Mouse (Mus musculus): ENCODE results near the gene Pank2. TPM values are rescaled to one million over a fixed set of nuclear protein-coding genes. Genes with fewer than 3 reads are reported as not detected.
A peak's percentile ranks its signal among the peaks of the same experiment; 100 is the strongest.

Gene Pank2
- polyA plus RNA-seq, 1 experiment from 2014 or later, result 15.6 TPM

DNA sequence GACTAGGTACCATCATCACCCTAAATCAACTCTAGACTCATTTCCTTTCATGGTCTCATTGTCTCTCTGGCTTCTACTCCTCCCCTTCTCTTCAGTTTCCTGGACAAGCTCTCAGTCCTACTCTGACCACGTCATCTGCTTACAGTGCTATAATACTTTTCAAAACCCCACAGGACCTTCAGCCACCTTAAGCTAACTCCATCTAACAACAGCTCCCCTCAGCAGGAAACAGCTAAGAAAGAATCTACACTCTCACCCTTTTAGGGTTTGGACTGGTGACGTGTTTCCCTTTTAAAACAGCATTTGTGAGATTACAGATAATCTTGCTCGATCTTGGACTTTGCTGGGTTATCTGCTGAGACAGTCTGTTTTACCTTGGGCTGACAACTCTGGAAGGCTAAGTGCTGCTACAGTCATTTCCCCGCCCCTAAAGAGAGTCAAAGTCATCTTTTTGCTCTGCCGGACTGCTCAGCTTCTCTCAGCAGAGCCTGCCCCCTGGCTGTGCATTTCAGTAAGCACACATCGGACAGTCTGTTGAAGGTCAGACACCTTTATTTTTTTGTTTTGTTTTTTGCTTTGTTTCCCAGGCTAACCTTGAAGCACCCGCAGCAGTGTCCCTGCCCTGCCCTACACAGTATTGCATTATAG lies 8.5 kb upstream of the Pank2 start:
- 5% methylated on average over 7 of the region's 7 CpGs for WGBS (ENCODE audit: insufficient replicate concordance)
- no peaks in the 10 kb centered on the region; the same call in 1 of the 2 replicates for H3K36me3 ChIP-seq (ENCODE audit: control insufficient read depth, insufficient read depth)
- peak overlapping the region; percentile 69 for H3K27ac ChIP-seq (ENCODE audit: low read length)
- H3K4me1 ChIP-seq (ENCODE audit: control insufficient read depth, low read depth, low read length), result peaks cover 34% of the 10 kb centered on the region
- H3K9me3 ChIP-seq (replicated peaks; ENCODE audit: control insufficient read depth, low read length), result no peaks in the 10 kb centered on the region
- no peak overlapping the region for H3K4me3 ChIP-seq (ENCODE audit: low read depth, low read length)
- peak; percentile 93 for ATAC-seq (ENCODE audit: low read depth)
- H3K4me2 ChIP-seq (ENCODE audit: low read depth, low read length), result peak overlapping the region; percentile 44
- no peaks in the 10 kb centered on the region for H3K27me3 ChIP-seq (ENCODE audit: control insufficient read depth, insufficient read depth, low read depth, low read length)
- peak overlapping the region; percentile 40; the same call in 1 of the 2 replicates for H3K9ac ChIP-seq (ENCODE audit: low read depth, low read length)

GRCm38 (mm10) chr2:131254329-131254713 lies 8.0 kb upstream of the Pank2 start:
- 52% methylated on average over 2 of the region's 2 CpGs for WGBS (ENCODE audit: insufficient replicate concordance)
- no peaks in the 10 kb centered on the region for H3K36me3 ChIP-seq (ENCODE audit: control insufficient read depth, insufficient read depth)
- H3K27ac ChIP-seq (ENCODE audit: low read length), result peak overlapping the region; percentile 69
- H3K4me1 ChIP-seq (ENCODE audit: control insufficient read depth, low read depth, low read length), result peaks cover 36% of the 10 kb centered on the region
- H3K4me2 ChIP-seq (ENCODE audit: low read depth, low read length), result peak overlapping the region; percentile 44
- H3K27me3 ChIP-seq (ENCODE audit: control insufficient read depth, insufficient read depth, low read depth, low read length), result no peaks in the 10 kb centered on the region
- H3K9ac ChIP-seq (ENCODE audit: low read depth, low read length), result peak overlapping the region; percentile 35; the same call in 1 of the 2 replicates
- no peaks in the 10 kb centered on the region for H3K9me3 ChIP-seq (replicated peaks; ENCODE audit: control insufficient read depth, low read length)
- ATAC-seq (ENCODE audit: low read depth), result peak; percentile 9; the same call in 1 of the 2 replicates
- no peak overlapping the region for H3K4me3 ChIP-seq (ENCODE audit: low read depth, low read length)

- H3K9ac ChIP-seq (ENCODE audit: low read depth, low read length), result no peak overlapping the region
- no peak for ATAC-seq (ENCODE audit: low read depth)
- H3K27ac ChIP-seq (ENCODE audit: low read length), result no peak overlapping the region
- peaks cover 51% of the 10 kb centered on the region for H3K4me1 ChIP-seq (ENCODE audit: control insufficient read depth, low read depth, low read length)
- H3K36me3 ChIP-seq (ENCODE audit: control insufficient read depth, insufficient read depth), result no peaks in the 10 kb centered on the region
- H3K9me3 ChIP-seq (replicated peaks; ENCODE audit: control insufficient read depth, low read length), result no peaks in the 10 kb centered on the region
- H3K27me3 ChIP-seq (ENCODE audit: control insufficient read depth, insufficient read depth, low read depth, low read length), result no peaks in the 10 kb centered on the region
- H3K4me3 ChIP-seq (ENCODE audit: low read depth, low read length), result no peak overlapping the region
- no peak overlapping the region for H3K4me2 ChIP-seq (ENCODE audit: low read depth, low read length)
- 51% methylated on average over 3 of the region's 3 CpGs for WGBS (ENCODE audit: insufficient replicate concordance)
Observed at GRCm38 (mm10) chr2:131255738-131256137, 6.6 kb upstream of the Pank2 start.

GRCm38 (mm10) chr2:131258693-131259092 lies 3.6 kb upstream of the Pank2 start:
- H3K9ac ChIP-seq (ENCODE audit: low read depth, low read length), result no peak overlapping the region
- no peaks in the 10 kb centered on the region for H3K36me3 ChIP-seq (ENCODE audit: control insufficient read depth, insufficient read depth)
- no peak overlapping the region for H3K4me2 ChIP-seq (ENCODE audit: low read depth, low read length)
- no peak overlapping the region for H3K27ac ChIP-seq (ENCODE audit: low read length)
- WGBS (ENCODE audit: insufficient replicate concordance), result 62% methylated on average over 8 of the region's 8 CpGs
- peaks cover 59% of the 10 kb centered on the region for H3K4me1 ChIP-seq (ENCODE audit: control insufficient read depth, low read depth, low read length)
- no peaks in the 10 kb centered on the region for H3K9me3 ChIP-seq (replicated peaks; ENCODE audit: control insufficient read depth, low read length)
- no peak overlapping the region for H3K4me3 ChIP-seq (ENCODE audit: low read depth, low read length)
- no peaks in the 10 kb centered on the region for H3K27me3 ChIP-seq (ENCODE audit: control insufficient read depth, insufficient read depth, low read depth, low read length)
- no peak for ATAC-seq (ENCODE audit: low read depth)

- 30% methylated on average over 9 of the region's 9 CpGs for WGBS (ENCODE audit: insufficient replicate concordance)
- peak overlapping the region; percentile 34 for H3K4me3 ChIP-seq (ENCODE audit: low read depth, low read length)
Observed at GRCm38 (mm10) chr2:131260544-131261307, 1.6 kb upstream of the Pank2 start.

GRCm38 (mm10) chr2:131261481-131262212 lies 648 bp upstream of the Pank2 start:
- Histone ChIP-seq H3K4me2 (ENCODE audit: low read depth, low read length) (peak overlapping the region; percentile 89), H3K9me3 (replicated peaks; ENCODE audit: control insufficient read depth, low read length) (no peaks in the 10 kb centered on the region), H3K9ac (ENCODE audit: low read depth, low read length) (peak overlapping the region; percentile 91), H3K4me3 (ENCODE audit: low read depth, low read length) (peak overlapping the region; percentile 62), H3K27ac (ENCODE audit: low read length) (peak overlapping the region; percentile 96), H3K4me1 (ENCODE audit: control insufficient read depth, low read depth, low read length) (peaks cover 56% of the 10 kb centered on the region), H3K36me3 (ENCODE audit: control insufficient read depth, insufficient read depth) (0 out of 2 replicates have a peak, but pooled peaks cover 2% of the 10 kb centered on the region), H3K27me3 (ENCODE audit: control insufficient read depth, insufficient read depth, low read depth, low read length) (no peaks in the 10 kb centered on the region)
- WGBS (ENCODE audit: insufficient replicate concordance), result 10% methylated on average over 10 of the region's 10 CpGs
- peak; percentile 6; the same call in 1 of the 2 replicates for ATAC-seq (ENCODE audit: low read depth)

More at GRCm38 (mm10) chr2:131260544-131261307, 1.6 kb upstream of the Pank2 start:
- ATAC-seq (ENCODE audit: low read depth), result peak; percentile 35
- H3K4me2 ChIP-seq (ENCODE audit: low read depth, low read length), result peak overlapping the region; percentile 89
- H3K27ac ChIP-seq (ENCODE audit: low read length), result peak overlapping the region; percentile 96
- H3K9me3 ChIP-seq (replicated peaks; ENCODE audit: control insufficient read depth, low read length), result no peaks in the 10 kb centered on the region
- H3K4me1 ChIP-seq (ENCODE audit: control insufficient read depth, low read depth, low read length), result peaks cover 58% of the 10 kb centered on the region
- 0 out of 2 replicates have a peak, but pooled peaks cover 2% of the 10 kb centered on the region for H3K36me3 ChIP-seq (ENCODE audit: control insufficient read depth, insufficient read depth)
- H3K27me3 ChIP-seq (ENCODE audit: control insufficient read depth, insufficient read depth, low read depth, low read length), result no peaks in the 10 kb centered on the region
- H3K9ac ChIP-seq (ENCODE audit: low read depth, low read length), result peak overlapping the region; percentile 91

GRCm38 (mm10) chr2:131262680-131263670 lies 680 bp downstream of the Pank2 start:
- Histone ChIP-seq H3K9me3 (replicated peaks; ENCODE audit: control insufficient read depth, low read length) (no peaks in the 10 kb centered on the region), H3K27ac (ENCODE audit: low read length) (peak overlapping the region; percentile 98), H3K4me3 (ENCODE audit: low read depth, low read length) (peak overlapping the region; percentile 62), H3K27me3 (ENCODE audit: control insufficient read depth, insufficient read depth, low read depth, low read length) (no peaks in the 10 kb centered on the region), H3K4me1 (ENCODE audit: control insufficient read depth, low read depth, low read length) (peaks cover 48% of the 10 kb centered on the region), H3K36me3 (ENCODE audit: control insufficient read depth, insufficient read depth) (0 out of 2 replicates have a peak, but pooled peaks cover 2% of the 10 kb centered on the region), H3K9ac (ENCODE audit: low read depth, low read length) (peak overlapping the region; percentile 91), H3K4me2 (ENCODE audit: low read depth, low read length) (peak overlapping the region; percentile 70)
- WGBS (ENCODE audit: insufficient replicate concordance), result 0% methylated on average over 55 of the region's 59 CpGs
- peak; percentile 79 for ATAC-seq (ENCODE audit: low read depth)

GRCm38 (mm10) chr2:131264027-131264426 lies 1.7 kb downstream of the Pank2 start:
- ATAC-seq (ENCODE audit: low read depth), result no peak
- H3K27me3 ChIP-seq (ENCODE audit: control insufficient read depth, insufficient read depth, low read depth, low read length), result no peaks in the 10 kb centered on the region
- H3K4me1 ChIP-seq (ENCODE audit: control insufficient read depth, low read depth, low read length), result peaks cover 44% of the 10 kb centered on the region
- H3K36me3 ChIP-seq (ENCODE audit: control insufficient read depth, insufficient read depth), result 0 out of 2 replicates have a peak, but pooled peaks cover 2% of the 10 kb centered on the region
- WGBS (ENCODE audit: insufficient replicate concordance), result 41% methylated on average over 6 of the region's 6 CpGs
- H3K27ac ChIP-seq (ENCODE audit: low read length), result peak overlapping the region; percentile 98; the same call in 1 of the 2 replicates
- peak overlapping the region; percentile 62 for H3K4me3 ChIP-seq (ENCODE audit: low read depth, low read length)
- no peaks in the 10 kb centered on the region for H3K9me3 ChIP-seq (replicated peaks; ENCODE audit: control insufficient read depth, low read length)
- peak overlapping the region; percentile 91 for H3K9ac ChIP-seq (ENCODE audit: low read depth, low read length)
- peak overlapping the region; percentile 70 for H3K4me2 ChIP-seq (ENCODE audit: low read depth, low read length)
